Mouse (Mus musculus) embryonic fibroblast, embryonic 13.5 days (primary cell): ENCODE results near the gene Usp50.

ENCODE experiments used
- CTCF ChIP-seq: IDR thresholded peaks from 2 replicates; pipeline ENCODE4 v1.5.1; 2011; ENCODE audit warnings: mild to moderate bottlenecking, control low read depth, low read length, moderate library complexity, borderline replicate concordance; ENCODE audit not compliant: insufficient read depth
- POLR2A ChIP-seq: IDR thresholded peaks from 2 replicates; pipeline ENCODE4 v1.6.1; 2011; ENCODE audit warnings: low read depth, mild to moderate bottlenecking, control low read depth, low read length, moderate library complexity

GRCm38 (mm10) chr2:126682333-126682732 is 100.9 kb downstream of the Usp50 start:
- TF ChIP-seq POLR2A (no peak), CTCF (no peak)
